Mouse (Mus musculus) layer of hippocampus, postnatal 14 days (tissue): ENCODE data around the gene Ugt2b34. TPM values are rescaled to one million over a fixed set of nuclear protein-coding genes. Genes with fewer than 3 reads are reported as not detected.
A peak's percentile ranks its signal among the peaks of the same experiment; 100 is the strongest.
"Not testable (repeated sequence)": the region's sequence is repeated elsewhere in the genome, so short reads cannot be mapped to it uniquely, and the experiment has no call there.

ENCODE experiments used
- DNase-seq, 2 experiments: peaks; one replicate each; pipeline ENCODE4 v3.0.0; 2021 to 2022; ENCODE audit warnings: low spot score in 2 of 2, mixed read lengths in 1 of 2
- long read RNA-seq, 2 experiments: library from polyadenylated mRNA; stranded (forward); transcript quantifications; one replicate each; pipeline ENCODE4 v2.0.0; 2021
- total RNA-seq, 2 experiments: library from RNA; stranded (reverse); gene quantifications; 2 replicates each; pipeline ENCODE4 v1.2.3; 2021

Ugt2b34 gene
- not detected for total RNA-seq
- long read RNA-seq, experiment 1, result 0 reads
- long read RNA-seq, experiment 2, result 0 reads

- no peak for DNase-seq
Measured at GRCm38 (mm10) chr5:86906758-86907157, at the start of gene Ugt2b34. Ugt2b34 (minus strand) TSS chr5:86906937.

- no peak for DNase-seq
Measured at GRCm38 (mm10) chr5:86942111-86942510, 35.4 kb upstream of the Ugt2b34 start.

GRCm38 (mm10) chr5:86926426-86926825 lies 19.7 kb upstream of the Ugt2b34 start, which contains the start of gene Ugt2b1:
Ugt2b1 (minus strand) TSS chr5:86926530.
- DNase-seq, result no peak

- DNase-seq, result no peak
Measured at GRCm38 (mm10) chr5:86920661-86921233, 14.0 kb upstream of the Ugt2b34 start.

GRCm38 (mm10) chr5:86911357-86912099 lies 4.8 kb upstream of the Ugt2b34 start:
- no peak for DNase-seq

- DNase-seq, result no peak
Measured at GRCm38 (mm10) chr5:86910770-86911169, 4.0 kb upstream of the Ugt2b34 start.

- DNase-seq, result no peak
Measured at GRCm38 (mm10) chr5:86889933-86890332, 16.8 kb downstream of the Ugt2b34 start.

GRCm38 (mm10) chr5:86888420-86888819 lies 18.3 kb downstream of the Ugt2b34 start:
- DNase-seq, result no peak

- DNase-seq, result no peak
Measured at GRCm38 (mm10) chr5:86887081-86887480, 19.7 kb downstream of the Ugt2b34 start.

GRCm38 (mm10) chr5:86886620-86887019 lies 20.1 kb downstream of the Ugt2b34 start:
- peak in 1 of 2 experiments; percentile 33 for DNase-seq

GRCm38 (mm10) chr5:86871877-86872276 lies 34.9 kb downstream of the Ugt2b34 start:
- DNase-seq, result no peak

GRCm38 (mm10) chr5:86858336-86858735 lies 48.4 kb downstream of the Ugt2b34 start:
- no peak for DNase-seq

GRCm38 (mm10) chr5:86857682-86858081 lies 49.1 kb downstream of the Ugt2b34 start:
- no peak for DNase-seq

- DNase-seq, result not testable (repeated sequence)
Measured at GRCm38 (mm10) chr5:86856505-86856904, 50.2 kb downstream of the Ugt2b34 start.

- DNase-seq, result no peak
Measured at GRCm38 (mm10) chr5:86851658-86852057, 55.1 kb downstream of the Ugt2b34 start.

- peak in 1 of 2 experiments; percentile 13 for DNase-seq
Measured at GRCm38 (mm10) chr5:86850104-86850503, 56.6 kb downstream of the Ugt2b34 start.

- DNase-seq, result not testable (repeated sequence)
Measured at GRCm38 (mm10) chr5:86841261-86841660, 65.5 kb downstream of the Ugt2b34 start.

GRCm38 (mm10) chr5:86840207-86840606 lies 66.5 kb downstream of the Ugt2b34 start:
- no peak for DNase-seq
